Mouse (Mus musculus) kidney, postnatal 25 days (tissue): Measurements from ENCODE around the gene Krt78.
"Not testable (repeated sequence)": the region's sequence is repeated elsewhere in the genome, so short reads cannot be mapped to it uniquely, and the experiment has no call there.

Experiments
- DNase-seq, 2 experiments: peaks; one replicate each; pipeline ENCODE4 v3.0.0; 2021; ENCODE audit warnings: mixed read lengths in 2 of 2

Krt78 gene

DNA sequence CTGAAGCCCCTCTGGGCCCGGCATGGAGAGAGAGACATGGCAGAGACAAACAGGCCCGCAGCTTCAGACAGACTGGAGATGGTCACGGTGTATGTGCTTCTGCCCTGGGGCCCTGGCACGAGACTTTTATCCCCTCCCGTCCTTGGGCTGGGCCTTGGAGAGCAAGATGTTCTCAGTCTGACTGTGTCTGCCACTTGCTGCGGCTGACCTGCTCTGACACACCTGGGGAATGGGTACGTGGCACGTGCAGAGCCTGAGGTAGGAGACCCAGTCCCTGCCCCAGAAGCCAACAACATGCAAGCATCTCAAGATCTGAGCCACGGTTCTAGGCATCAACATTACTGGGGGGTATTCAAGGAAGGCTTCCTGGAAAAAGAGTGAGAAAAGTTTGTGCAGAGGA is at the start of gene Krt78:
Krt78 (minus strand) TSS at position 101 of the 400 bp plus-strand sequence.
- DNase-seq = no peak

DNA sequence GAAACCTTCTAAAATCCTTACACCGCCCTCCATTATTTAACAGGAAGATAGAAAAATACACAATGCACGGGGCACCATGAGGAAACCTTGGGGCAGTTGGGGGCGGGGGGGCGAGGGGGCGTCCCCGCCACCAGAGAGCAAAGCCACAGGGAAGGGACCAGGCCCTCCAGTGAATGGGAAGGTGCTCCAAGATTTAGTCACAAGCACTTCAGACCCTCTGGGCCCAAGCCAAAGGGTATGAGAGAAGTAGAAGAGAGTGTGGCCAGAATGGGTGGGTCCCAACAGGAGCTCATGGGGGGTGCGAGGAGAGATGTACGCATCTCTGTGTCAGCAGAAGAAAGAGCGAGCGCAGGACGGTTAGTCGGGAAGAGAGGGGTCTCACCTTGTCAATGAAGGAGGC is 49.4 kb upstream of the Krt78 start:
- DNase-seq = no peak

DNA sequence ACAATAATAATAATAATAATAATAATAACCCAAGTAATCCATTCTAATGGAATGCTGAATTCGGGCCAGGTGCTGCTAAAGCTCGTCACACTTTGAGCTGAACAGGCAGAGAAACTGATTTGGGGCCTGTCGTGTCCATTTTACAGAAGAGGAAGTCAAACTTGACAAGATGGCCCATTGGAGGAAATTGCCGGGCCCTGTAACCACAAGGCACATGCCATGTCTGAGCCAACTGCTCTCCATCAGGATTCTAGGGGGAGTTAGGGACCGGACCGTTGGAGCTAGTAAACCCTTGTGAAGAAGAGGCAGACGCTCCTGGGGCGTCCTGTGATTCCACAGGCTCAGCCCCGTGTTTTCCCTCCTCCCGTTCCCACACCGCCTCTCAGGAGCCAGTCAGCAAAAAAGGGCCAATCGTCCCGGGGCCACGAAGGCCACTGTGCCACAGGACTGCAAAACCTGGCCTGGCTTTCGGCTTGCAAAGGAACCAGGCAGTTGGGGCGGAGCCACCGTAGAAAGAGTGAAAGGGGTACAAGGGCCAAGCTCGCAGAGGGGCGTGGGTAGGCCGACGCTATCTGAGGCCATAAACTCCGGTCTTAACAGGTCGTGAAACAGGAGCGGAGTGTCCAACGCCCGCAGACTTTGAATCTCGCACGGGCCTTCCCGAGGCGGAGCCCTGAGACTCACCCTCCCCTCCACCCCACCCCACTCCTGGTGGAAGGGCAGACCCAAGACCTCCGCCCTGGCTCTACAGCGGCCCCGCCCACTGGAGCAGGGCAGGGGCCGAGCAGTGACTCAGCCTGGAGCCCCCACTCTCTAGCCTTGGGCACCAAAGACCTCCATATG is 48.8 kb upstream of the Krt78 start:
- peak; percentile 86 to 95 for DNase-seq

DNA sequence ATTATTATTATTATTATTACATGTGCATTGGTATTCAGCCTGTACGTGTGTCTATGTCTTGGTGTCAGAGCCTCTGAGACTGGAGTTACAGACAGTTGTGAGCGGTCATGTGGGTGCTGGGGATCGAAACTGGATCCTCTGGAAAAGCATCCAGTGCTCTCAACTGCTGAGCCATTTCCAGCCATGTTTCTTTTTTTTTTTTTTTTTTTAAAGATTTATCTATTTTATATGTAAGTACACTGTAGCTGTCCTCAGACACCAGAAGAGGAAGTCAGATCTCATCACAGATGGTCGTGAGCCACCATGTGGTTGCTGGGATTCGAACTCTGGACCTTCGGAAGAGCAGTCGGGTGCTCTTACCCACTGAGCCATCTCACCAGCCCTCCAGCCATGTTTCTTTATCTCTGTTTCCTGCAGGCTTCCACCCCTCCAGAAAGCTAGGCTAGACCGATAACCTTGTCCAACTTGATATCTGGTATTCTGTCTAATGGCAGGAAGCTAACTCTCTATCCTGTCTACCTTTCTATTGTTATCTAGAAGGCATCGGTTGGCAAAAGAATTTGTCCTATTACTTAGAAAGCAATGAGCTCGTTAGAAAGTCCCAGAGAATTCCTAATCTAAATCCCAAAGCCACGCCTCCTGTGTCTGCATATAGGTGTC is 45.7 kb upstream of the Krt78 start:
- DNase-seq = no peak

DNA sequence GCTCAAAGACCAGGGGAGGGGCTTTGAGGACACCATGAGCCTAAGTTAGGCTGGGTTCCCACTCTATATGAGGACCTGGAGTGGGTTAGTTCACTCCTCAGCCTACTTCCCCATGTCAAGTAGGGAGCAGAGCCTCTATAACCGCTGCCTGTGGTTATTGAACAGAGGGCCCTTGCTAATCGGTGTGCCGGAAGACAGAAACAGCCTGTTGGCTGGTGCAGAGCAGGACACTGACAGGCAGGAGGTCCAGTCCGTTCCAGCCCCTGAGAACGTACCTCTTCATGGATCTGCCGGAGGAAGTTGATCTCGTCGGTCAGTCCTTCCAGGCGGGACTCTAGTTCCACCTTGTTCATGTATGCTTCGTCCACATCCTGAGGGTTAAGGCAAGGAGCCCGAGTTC is 45.1 kb upstream of the Krt78 start:
- DNase-seq = no peak

DNA sequence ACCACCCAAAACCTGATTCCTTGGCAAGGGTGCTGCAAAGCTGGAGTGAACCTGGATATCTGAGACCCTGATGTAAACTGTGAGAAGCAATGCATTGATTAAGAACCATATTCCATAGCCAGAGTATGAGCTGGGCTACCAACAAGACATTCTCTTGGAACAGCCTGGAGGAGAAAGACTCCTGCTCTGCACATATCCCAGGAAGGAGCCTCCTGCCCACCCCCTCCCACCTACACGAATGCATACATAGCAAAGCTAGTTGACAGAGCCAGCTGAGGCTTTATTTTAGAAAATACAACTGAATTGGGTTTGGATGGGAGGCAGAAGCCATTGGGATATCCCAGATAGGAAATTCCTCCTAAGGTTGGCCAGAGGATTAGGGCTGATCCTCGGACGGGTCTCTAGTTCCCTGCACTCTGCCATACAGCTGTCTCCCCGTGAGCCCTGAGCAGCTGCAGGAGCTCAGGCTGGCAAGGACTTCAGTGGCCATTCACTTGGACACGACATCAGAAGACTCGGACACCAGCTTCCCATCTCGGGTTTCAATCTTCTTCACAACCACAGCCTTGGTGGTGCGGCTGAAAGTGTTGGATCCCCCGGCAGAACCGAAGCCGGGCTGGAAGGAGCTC is 42.5 kb upstream of the Krt78 start:
- not testable (repeated sequence) for DNase-seq

DNA sequence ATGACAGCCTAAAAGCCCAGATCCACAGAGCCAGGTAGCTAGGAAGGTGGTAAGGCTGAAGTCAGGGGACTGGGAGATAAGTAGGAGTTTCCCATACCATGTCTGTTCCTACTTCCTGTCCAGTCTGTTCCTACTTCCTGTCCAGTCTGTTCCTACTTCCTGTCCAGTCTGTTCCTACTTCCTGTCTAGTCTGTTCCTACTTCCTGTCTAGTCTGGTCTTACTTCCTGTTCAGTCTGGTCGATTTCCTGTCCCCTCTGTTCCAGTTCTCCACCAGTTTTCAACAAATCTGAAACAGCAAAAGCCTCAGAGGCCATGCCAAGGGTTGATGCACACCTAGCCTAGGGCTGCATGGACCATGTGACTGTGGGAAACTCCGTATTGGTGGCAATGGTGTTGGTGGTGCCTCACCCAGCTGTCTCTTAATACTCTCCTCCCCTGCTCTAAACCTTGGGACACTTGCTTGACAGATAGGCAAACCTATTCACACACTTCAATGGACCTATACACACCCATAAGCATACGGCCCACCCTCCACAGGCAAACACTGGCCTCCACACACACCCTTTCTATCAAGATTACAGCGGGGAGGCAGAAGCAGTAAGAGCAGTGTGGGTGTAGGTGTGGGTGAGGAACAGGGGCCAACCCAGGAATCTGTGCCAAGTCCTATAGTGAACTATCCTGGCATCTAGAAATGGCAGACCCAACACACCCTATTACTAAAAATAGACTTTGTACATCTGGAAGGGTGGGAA is 41.6 kb upstream of the Krt78 start:
- no peak for DNase-seq

DNA sequence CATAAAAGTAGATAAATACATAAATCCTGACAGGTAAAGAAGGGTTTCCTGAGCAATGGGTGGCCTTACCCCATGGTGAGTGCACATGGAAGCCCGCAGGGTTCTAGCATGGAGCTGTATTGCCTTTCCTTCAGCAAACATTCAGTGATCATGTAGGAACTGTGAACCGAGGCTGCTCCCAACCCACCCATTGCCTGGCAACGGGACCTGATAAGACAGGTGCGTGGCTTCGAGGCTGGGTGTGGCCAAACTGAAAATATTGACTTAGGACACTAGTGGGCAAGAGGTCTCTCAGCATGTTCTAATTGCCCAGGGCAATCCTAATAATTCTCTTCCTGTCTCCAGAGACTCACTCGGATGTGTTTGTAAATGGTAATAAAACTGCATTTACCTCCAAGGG is 40.3 kb upstream of the Krt78 start:
- DNase-seq = no peak

DNA sequence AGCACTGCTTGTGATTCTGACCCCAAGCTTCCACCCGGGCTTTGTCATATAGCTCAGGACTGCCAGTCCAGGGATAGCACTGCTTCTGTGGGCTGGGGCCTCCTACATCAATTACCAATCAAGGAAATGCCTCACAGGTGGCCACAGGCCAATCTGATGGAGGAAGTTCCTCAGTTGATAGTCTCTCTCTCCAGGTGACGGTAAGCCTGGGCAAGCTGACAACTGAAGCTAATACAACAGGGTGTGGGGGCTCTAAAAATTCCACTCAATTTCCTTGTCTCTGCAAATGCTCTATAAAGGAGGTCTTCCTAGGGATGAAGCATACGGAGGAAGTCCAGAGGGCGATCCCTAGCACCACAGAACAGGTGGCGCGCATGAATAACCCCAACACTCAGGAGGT is 36.9 kb upstream of the Krt78 start:
- DNase-seq = no peak

DNA sequence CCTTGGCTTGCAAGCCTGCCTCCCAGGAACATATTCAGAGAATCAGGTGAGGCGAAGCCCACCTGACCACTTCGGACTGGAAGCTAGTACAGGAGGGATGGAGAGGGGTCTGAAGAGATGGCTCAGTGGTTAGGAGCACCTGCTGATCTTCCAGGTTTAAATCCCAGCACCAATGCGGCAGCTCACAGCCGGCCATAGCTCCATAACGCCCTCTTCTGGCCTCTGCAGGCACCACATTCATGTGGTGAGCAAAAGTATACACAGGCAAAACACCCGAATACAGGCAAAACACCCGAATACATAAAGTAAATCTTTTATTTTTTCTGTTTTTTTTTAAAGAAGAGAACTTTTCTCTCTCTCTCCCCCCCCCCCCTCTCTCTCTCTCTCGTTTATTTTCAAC is 34.6 kb upstream of the Krt78 start:
- no peak for DNase-seq

DNA sequence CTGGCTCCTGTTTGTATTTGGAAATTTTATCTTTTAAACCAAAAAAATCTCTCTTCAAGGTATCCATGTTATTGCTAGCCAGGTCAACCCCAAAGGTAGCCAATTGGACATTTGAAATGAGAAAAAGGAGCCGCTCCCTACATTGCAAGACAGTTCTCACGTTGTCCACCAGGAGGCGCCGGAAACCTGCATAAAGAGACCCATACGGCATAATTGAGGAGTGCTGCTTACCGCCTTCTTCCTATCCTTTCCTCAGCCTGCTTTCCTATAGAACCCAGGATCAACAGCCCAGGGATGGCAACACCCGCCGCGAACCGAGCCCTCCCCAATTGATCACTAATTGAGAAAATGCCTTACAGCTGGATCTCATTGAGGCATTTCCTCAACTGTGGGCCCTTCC is 34.0 kb upstream of the Krt78 start:
- DNase-seq = peak; percentile 77 to 92

DNA sequence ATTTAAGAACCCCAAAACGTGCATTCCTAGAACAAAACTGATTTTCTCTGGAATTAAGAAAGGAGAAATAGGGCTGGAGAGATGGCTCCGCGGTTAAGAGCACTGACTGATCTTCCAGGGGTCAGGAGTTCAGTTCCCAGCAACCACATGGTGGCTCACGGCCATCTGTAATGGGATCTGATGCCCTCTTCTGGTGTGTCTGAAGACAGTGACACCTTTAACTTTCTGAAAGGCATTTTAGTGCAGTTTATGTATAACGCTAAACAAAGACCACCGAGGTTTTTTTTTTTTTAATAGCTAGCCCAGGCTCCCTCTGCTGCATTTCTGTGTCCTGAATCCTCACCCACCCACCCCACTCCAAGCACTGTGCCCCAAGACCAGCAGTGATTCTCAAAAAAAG is 30.7 kb upstream of the Krt78 start:
- no peak for DNase-seq

DNA sequence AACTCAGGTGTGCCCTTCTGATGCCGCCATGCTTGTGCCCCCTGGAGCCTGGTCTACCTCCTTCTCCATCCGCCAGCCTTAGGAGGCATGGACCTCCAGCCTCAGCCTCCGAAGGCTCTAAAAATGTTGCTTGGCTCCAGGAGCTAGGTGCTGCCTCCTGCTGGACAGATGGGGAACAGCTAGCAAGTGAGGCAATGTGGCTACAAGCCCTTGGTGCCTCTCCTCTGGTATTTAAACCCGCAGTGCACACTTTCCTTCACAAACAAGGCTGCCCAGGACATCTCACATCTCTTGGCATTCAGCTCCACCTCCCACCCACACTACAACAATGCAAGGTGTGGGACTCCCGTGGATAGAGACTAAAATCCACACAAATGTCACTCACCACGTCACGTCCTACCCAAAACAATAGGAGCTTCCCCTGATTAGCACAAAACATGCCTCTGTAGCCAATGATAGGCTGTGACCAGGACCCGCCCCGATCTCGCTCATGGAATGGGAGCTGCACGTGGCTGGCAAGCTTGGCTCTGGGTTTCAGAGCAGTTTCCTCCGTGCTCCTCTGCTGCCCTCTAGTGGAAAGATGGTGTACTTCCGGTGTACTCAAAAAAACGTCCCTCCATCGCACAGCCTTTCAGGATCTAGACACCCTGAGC is 30.0 kb upstream of the Krt78 start:
- DNase-seq = peak; percentile 96

DNA sequence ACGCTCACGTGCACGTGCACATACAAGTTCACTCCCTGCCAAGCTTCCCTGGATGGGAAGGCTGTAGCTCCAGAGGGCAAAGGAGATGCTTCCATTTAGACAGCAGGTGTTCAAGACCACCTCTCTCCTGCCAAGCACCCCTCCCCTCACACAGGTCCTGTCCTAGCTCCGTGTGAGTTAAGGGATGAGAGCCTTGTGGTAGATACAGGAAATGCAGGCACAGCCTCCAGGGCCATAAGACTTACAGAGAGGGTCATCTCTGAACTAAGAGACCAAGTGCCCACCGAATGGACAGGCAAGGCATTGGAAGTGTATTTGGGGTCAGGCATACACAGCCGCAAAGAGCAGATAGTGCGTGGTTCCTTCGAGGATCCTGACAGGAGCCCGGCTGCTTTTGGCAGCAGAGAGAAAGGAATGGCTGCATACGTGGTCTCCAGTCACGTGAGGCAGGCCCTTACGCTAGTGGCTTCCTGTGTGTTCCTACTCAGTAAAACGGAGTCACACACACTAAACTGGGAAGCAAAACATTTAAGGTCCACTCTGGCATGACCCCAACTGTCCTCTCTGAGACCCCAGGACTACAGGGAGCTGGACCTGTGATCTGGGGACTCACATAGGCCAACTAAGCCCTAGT is 29.3 kb upstream of the Krt78 start:
- no peak for DNase-seq

DNA sequence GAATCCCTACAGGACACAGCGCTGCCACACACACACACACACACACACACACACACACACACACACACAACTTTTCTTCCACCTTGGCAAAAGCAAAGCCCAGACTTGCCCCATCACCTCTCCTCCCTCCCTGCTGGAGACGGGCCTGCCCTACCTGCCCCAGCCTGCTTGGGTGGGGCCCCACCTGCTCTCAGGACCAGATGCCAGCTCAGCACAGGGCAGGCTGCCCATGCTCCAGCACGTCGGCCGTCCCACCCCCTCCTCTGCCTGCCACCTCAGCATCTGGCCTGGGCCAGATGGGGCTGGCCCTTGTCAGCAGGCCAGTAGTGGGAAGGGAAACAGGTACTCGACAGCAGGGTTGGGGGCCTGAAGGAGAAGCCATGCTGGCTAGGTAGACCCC is 26.8 kb upstream of the Krt78 start:
- DNase-seq = peak; percentile 88 to 96

DNA sequence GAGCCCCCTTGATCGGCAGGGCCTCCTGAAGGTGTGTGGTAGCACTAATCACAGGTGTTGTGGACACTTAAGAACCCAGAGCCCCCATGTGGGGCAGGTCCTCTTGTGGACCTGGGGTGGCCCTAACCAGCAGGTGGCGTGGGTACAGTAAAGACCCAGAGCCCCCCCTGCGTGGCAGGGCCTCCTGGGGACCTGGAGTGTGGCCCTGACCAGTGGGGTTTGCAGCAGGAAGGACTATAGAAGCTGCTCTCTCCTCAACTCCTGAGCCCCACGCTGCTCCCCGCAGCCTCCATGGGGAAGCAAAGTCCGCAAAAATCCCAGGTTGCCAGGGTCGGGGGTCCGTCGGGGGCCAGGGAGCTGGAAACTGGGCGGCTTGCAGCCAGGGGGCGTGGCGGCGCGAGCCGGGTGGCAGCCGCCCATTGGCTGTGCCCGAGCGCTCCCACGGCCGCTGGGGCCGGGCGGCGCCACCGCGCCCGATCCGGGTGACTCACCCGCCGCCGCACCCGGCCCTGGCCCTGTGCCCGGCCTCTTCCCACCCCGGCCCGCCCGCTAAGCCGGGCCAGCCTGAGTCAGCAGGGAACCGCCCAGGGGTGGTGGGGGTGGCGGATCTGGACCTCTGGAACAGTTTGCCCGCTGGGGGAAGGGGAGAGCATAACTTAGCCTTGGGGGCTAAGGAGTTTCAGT is 23.1 kb upstream of the Krt78 start:
- DNase-seq = peak; percentile 94 to 98

DNA sequence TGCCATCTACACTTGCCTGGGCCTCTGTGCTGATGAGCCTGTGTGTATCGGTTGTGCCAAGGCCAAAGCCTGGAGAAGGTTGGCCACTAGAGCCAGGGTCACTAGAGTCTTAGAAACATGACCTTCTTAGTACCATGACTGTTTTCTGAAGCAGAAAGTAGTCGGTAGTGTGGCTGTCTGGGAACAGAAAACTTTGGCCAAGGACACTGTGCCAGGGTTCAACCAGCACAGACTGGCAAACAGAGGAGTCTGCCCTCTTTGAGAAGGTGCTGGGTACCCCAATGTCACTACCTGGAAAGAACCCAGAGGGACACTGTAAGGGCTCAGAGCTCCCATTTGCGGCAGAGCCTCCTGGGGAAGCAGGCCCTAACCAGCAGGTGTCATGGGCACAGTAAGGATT is 22.6 kb upstream of the Krt78 start:
- DNase-seq = peak; percentile 32 to 70

DNA sequence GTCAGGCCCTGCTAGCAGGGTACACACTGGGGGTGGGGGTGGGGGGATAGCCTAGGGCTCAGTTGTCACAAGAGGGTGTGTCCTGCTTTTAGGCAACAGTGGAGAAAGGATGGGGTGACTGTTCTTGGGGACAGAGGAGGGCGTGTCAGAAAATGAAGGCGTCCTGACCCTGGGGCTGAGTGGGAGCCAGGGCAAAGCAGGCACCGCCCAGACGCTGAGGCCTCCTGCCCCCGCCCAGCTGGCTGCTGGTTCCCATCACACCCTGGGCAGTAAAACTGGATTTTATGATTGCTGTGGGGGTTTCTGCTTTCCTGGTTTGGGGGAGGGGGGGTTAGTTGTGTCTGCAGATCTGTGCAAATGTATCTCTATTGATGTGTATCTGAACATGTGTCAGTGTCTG is 21.9 kb upstream of the Krt78 start:
- DNase-seq = peak; percentile 16 to 61

DNA sequence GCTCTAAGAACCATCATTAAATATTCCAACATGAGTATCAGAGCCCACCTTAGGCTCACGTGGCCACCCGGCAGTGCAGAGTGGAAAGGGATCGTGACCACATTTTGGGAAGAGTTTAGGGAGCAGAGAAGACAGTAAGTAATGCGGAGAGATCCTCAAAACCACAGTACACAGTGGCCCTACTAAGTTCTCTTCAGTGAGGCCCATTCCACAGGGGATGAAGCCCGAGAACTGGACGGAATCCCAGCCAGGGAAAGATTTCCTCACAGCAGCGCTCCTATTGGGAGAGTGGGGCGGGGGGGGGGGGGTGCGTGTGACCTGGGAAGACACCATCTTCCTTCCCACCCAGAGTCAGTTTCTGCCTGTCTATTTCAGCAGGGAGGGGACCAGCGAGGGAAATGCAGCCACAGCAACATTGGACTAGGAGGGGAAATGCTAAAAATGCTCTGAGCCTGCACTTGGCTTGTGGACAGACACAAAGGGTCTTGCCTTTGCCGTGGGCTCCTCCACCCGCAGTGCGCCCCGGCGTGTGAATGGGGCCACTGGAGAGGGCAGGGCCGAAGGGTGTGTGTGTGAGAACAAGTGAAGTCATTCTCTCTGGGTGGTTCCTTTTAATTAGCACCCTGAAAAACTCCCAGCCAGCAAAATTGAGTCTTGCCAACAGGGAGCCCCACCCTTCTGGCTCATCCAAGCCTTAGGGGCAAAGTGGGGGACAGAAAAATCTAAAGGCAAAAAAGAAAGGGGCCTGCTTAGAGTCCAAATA is 20.2 kb upstream of the Krt78 start:
- DNase-seq = no peak

DNA sequence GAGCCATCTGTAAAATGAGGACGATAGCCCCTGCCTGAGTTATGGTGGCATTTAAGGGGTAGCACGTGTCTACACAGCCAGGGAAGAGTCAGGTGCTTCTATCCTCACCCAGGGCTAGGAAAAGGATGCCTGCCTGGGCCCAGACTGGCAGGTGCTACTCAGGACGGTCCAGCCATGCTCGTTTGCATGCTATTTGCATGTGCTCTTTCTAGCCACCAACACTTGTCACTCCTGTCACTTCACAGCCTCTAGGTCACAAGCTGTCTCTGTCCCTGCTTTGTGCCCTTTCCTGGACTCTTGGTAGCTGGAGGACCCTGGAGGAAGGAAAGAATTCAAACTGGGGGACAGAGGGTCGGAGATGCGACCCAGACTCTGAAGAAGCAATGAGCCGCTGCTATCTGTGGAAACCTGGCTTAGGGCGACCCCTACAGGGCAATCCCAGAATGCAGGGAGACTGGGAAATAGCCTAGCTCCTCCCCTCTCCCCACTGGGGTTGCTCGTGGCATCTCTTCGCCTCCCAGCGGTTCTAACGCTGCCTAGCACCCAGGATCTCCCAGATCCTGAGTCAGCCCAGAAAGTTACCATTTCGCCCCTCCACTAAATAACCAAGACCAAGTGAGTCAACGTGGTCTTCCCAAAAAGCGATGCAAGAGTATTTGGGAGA is 19.5 kb upstream of the Krt78 start:
- DNase-seq = peak; percentile 91 to 98
